Mouse (Mus musculus) forebrain, embryonic 14.5 days (tissue): ENCODE measurements around the gene Cx3cr1. TPM values are rescaled to one million over a fixed set of nuclear protein-coding genes. Genes with fewer than 3 reads are reported as not detected.

Experiments
- ATAC-seq: fragments of 200-750 bp; cut with Nextera tagmentation; 2 replicates; pipeline ENCODE4 v1.8.0; 2017; ENCODE audit warnings: mild to moderate bottlenecking, moderate library complexity
- DNase-seq: peaks from one replicate; pipeline ENCODE4 v3.0.0-alpha.2; 2015; ENCODE audit warnings: low spot score
- H3K27ac ChIP-seq: fragments of 300-500 bp; sonication (generic); 2 replicates; pipeline ENCODE4 v1.5.1; 2014; ENCODE audit warnings: low read depth, mild to moderate bottlenecking, control low read depth, low read length, moderate library complexity
- H3K27me3 ChIP-seq: fragments of 300-500 bp; sonication (generic); replicated peaks from 2 replicates; pipeline ENCODE4 v1.6.1; 2014; ENCODE audit warnings: low read length, control low read depth, mixed read lengths; ENCODE audit not compliant: control insufficient read depth, insufficient read depth
- H3K36me3 ChIP-seq: fragments of 300-500 bp; sonication (generic); 2 replicates; pipeline ENCODE4 v1.6.1; 2014; ENCODE audit warnings: low read length, control low read depth; ENCODE audit not compliant: control insufficient read depth, insufficient read depth
- H3K4me1 ChIP-seq: fragments of 300-500 bp; sonication (generic); 2 replicates; pipeline ENCODE4 v1.6.1; 2014; ENCODE audit warnings: antibody characterized with exemption, low read length, control low read depth; ENCODE audit not compliant: control insufficient read depth, insufficient read depth
- H3K4me2 ChIP-seq: fragments of 300-500 bp; sonication (generic); 2 replicates; pipeline ENCODE4 v1.6.1; 2014; ENCODE audit warnings: mild to moderate bottlenecking, control low read depth, low read length
- H3K4me3 ChIP-seq: fragments of 300-500 bp; sonication (generic); 2 replicates; pipeline ENCODE4 v1.5.1; 2014; ENCODE audit warnings: low read depth, low read length, control low read depth
- H3K9ac ChIP-seq: fragments of 300-500 bp; sonication (generic); 2 replicates; pipeline ENCODE4 v1.6.1; 2014; ENCODE audit warnings: mild to moderate bottlenecking, low read length, control low read depth, moderate library complexity
- H3K9me3 ChIP-seq: fragments of 300-500 bp; sonication (generic); replicated peaks from 2 replicates; pipeline ENCODE4 v1.6.1; 2016; ENCODE audit warnings: low read length, control low read depth, mixed read lengths; ENCODE audit not compliant: control insufficient read depth
- WGBS: fragments of 180-500 bp; shearing (Covaris S2); extraction: QIAGEN DNeasy Blood & Tissue Kit; methylation state at CpG from one replicate; pipeline ENCODE4 v1.1.7; 2014; 5-methylcytosine and 5-hydroxymethylcytosine counted together
- polyA plus RNA-seq: library from polyadenylated mRNA; unstranded; fragments of >200 nt; fragmentation: Nextera tagmentation; extraction: Ambion mirVana; gene quantifications from 2 replicates; pipeline ENCODE4 v1.2.1, GENCODE M21; 2014

Gene Cx3cr1
- polyA plus RNA-seq, 1 experiment from 2014 or later, result 2.5 TPM

- H3K9me3 ChIP-seq, result no peaks in the 10 kb centered on the region
- no peak overlapping the region for H3K9ac ChIP-seq
- 82% methylated on average over 5 of the region's 5 CpGs for WGBS
- DNase-seq, result no peak
- H3K4me3 ChIP-seq, result no peak overlapping the region
- H3K4me2 ChIP-seq, result no peak overlapping the region
- no peak for ATAC-seq
- H3K36me3 ChIP-seq, result no peaks in the 10 kb centered on the region
- H3K27me3 ChIP-seq, result no peaks in the 10 kb centered on the region
- H3K4me1 ChIP-seq, result no peaks in the 10 kb centered on the region
- H3K27ac ChIP-seq, result no peak overlapping the region
Measured at GRCm38 (mm10) chr9:120024625-120025024, 45.1 kb downstream of the Cx3cr1 start.

- no peaks in the 10 kb centered on the region for H3K36me3 ChIP-seq
- no peak; the same call in 1 of the 2 replicates for ATAC-seq
- H3K4me3 ChIP-seq, result no peak overlapping the region
Measured at GRCm38 (mm10) chr9:120024171-120024570, 45.5 kb downstream of the Cx3cr1 start.

GRCm38 (mm10) chr9:120023086-120023811, 46.4 kb downstream of the Cx3cr1 start, which contains the start of gene Xirp1:
TSS of gene Xirp1 (minus strand) at chr9:120023598.
- H3K36me3 ChIP-seq, result no peaks in the 10 kb centered on the region
- no peak within 1 kb of the TSS for H3K9ac ChIP-seq
- no peak within 1 kb of the TSS for H3K27ac ChIP-seq
- H3K9me3 ChIP-seq, result no peaks in the 10 kb centered on the region
- WGBS, result 89% methylated on average over 18 of the region's 18 CpGs
- H3K4me3 ChIP-seq, result no peak within 1 kb of the TSS
- H3K27me3 ChIP-seq, result no peaks in the 10 kb centered on the region
- no peak within 1 kb of the TSS for H3K4me2 ChIP-seq
- DNase-seq (no peak), ATAC-seq (no peak)
- no peaks in the 10 kb centered on the region for H3K4me1 ChIP-seq

More at GRCm38 (mm10) chr9:120024171-120024570, 45.5 kb downstream of the Cx3cr1 start:
- no peaks in the 10 kb centered on the region for H3K9me3 ChIP-seq
- no peak for DNase-seq
- no peaks in the 10 kb centered on the region for H3K4me1 ChIP-seq
- H3K27ac ChIP-seq, result no peak overlapping the region
- H3K27me3 ChIP-seq, result no peaks in the 10 kb centered on the region
- H3K9ac ChIP-seq, result no peak overlapping the region
- H3K4me2 ChIP-seq, result no peak overlapping the region
- WGBS, result 69% methylated on average over 10 of the region's 10 CpGs

GRCm38 (mm10) chr9:120021164-120021563, 48.5 kb downstream of the Cx3cr1 start:
- no peaks in the 10 kb centered on the region for H3K36me3 ChIP-seq
- WGBS, result 82% methylated on average over 5 of the region's 5 CpGs
- H3K9me3 ChIP-seq, result no peaks in the 10 kb centered on the region
- no peaks in the 10 kb centered on the region for H3K4me1 ChIP-seq
- no peaks in the 10 kb centered on the region for H3K27me3 ChIP-seq
- H3K9ac ChIP-seq, result no peak overlapping the region
- DNase-seq, result no peak
- H3K4me2 ChIP-seq, result no peak overlapping the region
- no peak for ATAC-seq
- H3K4me3 ChIP-seq, result no peak overlapping the region
- H3K27ac ChIP-seq, result no peak overlapping the region

- Histone ChIP-seq H3K4me1 (no peaks in the 10 kb centered on the region), H3K4me3 (no peak overlapping the region), H3K27ac (no peak overlapping the region), H3K4me2 (no peak overlapping the region), H3K27me3 (no peaks in the 10 kb centered on the region), H3K9ac (no peak overlapping the region), H3K9me3 (no peaks in the 10 kb centered on the region), H3K36me3 (no peaks in the 10 kb centered on the region)
- WGBS, result 43% methylated on average over 7 of the region's 7 CpGs
- no peak for ATAC-seq
- peak; percentile 83 for DNase-seq
Measured at GRCm38 (mm10) chr9:120020285-120020890, 49.3 kb downstream of the Cx3cr1 start.

GRCm38 (mm10) chr9:120016956-120017355, 52.7 kb downstream of the Cx3cr1 start:
- no peak overlapping the region for H3K4me3 ChIP-seq
- DNase-seq (no peak), ATAC-seq (no peak)
- H3K9ac ChIP-seq, result no peak overlapping the region
- no peaks in the 10 kb centered on the region for H3K4me1 ChIP-seq
- no peaks in the 10 kb centered on the region for H3K9me3 ChIP-seq
- H3K36me3 ChIP-seq, result no peaks in the 10 kb centered on the region
- H3K4me2 ChIP-seq, result no peak overlapping the region
- WGBS, result 77% methylated on average over 10 of the region's 10 CpGs
- H3K27ac ChIP-seq, result no peak overlapping the region
- H3K27me3 ChIP-seq, result no peaks in the 10 kb centered on the region

- Histone ChIP-seq H3K27me3 (no peaks in the 10 kb centered on the region), H3K9ac (no peak overlapping the region), H3K4me2 (no peak overlapping the region), H3K4me3 (no peak overlapping the region), H3K4me1 (peaks cover 4% of the 10 kb centered on the region), H3K9me3 (no peaks in the 10 kb centered on the region), H3K36me3 (no peaks in the 10 kb centered on the region), H3K27ac (no peak overlapping the region)
- DNase-seq (no peak), ATAC-seq (no peak)
- WGBS, result 67% methylated on average over 6 of the region's 6 CpGs
Measured at GRCm38 (mm10) chr9:120014828-120015227, 54.9 kb downstream of the Cx3cr1 start.

GRCm38 (mm10) chr9:120013251-120013820, 56.3 kb downstream of the Cx3cr1 start:
- no peaks in the 10 kb centered on the region for H3K9me3 ChIP-seq
- 74% methylated on average over 11 of the region's 11 CpGs for WGBS
- H3K4me3 ChIP-seq, result no peak overlapping the region
- no peak for ATAC-seq
- no peak overlapping the region for H3K27ac ChIP-seq
- no peak for DNase-seq
- no peak overlapping the region for H3K9ac ChIP-seq
- peaks cover 4% of the 10 kb centered on the region for H3K4me1 ChIP-seq
- H3K27me3 ChIP-seq, result no peaks in the 10 kb centered on the region
- no peak overlapping the region for H3K4me2 ChIP-seq
- no peaks in the 10 kb centered on the region for H3K36me3 ChIP-seq

GRCm38 (mm10) chr9:120012781-120013180, 56.9 kb downstream of the Cx3cr1 start:
- DNase-seq, result no peak
- Histone ChIP-seq H3K27me3 (no peaks in the 10 kb centered on the region), H3K9me3 (no peaks in the 10 kb centered on the region), H3K4me1 (peaks cover 4% of the 10 kb centered on the region), H3K27ac (no peak overlapping the region), H3K4me2 (no peak overlapping the region), H3K36me3 (no peaks in the 10 kb centered on the region), H3K9ac (no peak overlapping the region), H3K4me3 (no peak overlapping the region)
- WGBS, result 90% methylated on average over 5 of the region's 5 CpGs
- no peak for ATAC-seq
